Mouse (Mus musculus) midbrain, embryonic 16.5 days (tissue): ENCODE measurements at regions not wholly inside any gene's neighbourhood (a gene's known extent, or its start where the extent isn't known, plus 50 kb on each side); places are given as distances from the start of the nearest gene placed in this dataset.

Experiments used
- ATAC-seq: fragments of 200-750 bp; cut with Nextera tagmentation; 2 replicates; pipeline ENCODE4 v1.8.0; 2017; ENCODE audit warnings: moderate TSS enrichment
- H3K27ac ChIP-seq: fragments of 300-500 bp; sonication (generic); 2 replicates; pipeline ENCODE4 v1.5.1; 2014; ENCODE audit warnings: mild to moderate bottlenecking, low read length, mixed read lengths
- H3K27me3 ChIP-seq: fragments of 300-500 bp; sonication (generic); 2 replicates; pipeline ENCODE4 v1.6.1; 2014; ENCODE audit warnings: low read depth, low read length, mixed read lengths; ENCODE audit not compliant: control insufficient read depth, insufficient read depth
- H3K36me3 ChIP-seq: fragments of 300-500 bp; sonication (generic); 2 replicates; pipeline ENCODE4 v1.6.1; 2014; ENCODE audit warnings: mild to moderate bottlenecking, low read length, moderate library complexity, mixed read lengths; ENCODE audit not compliant: control insufficient read depth, insufficient read depth
- H3K4me1 ChIP-seq: fragments of 300-500 bp; sonication (generic); 2 replicates; pipeline ENCODE4 v1.6.1; 2014; ENCODE audit warnings: mild to moderate bottlenecking, low read length, mixed read lengths; ENCODE audit not compliant: control insufficient read depth, insufficient read depth
- H3K4me2 ChIP-seq: fragments of 300-500 bp; sonication (generic); 2 replicates; pipeline ENCODE4 v1.6.1; 2014; ENCODE audit warnings: mild to moderate bottlenecking, low read length, mixed read lengths
- H3K4me3 ChIP-seq: fragments of 300-500 bp; sonication (generic); 2 replicates; pipeline ENCODE4 v1.5.1; 2014; ENCODE audit warnings: low read depth, mild to moderate bottlenecking, low read length, moderate library complexity, mixed read lengths
- H3K9ac ChIP-seq: fragments of 300-500 bp; sonication (generic); 2 replicates; pipeline ENCODE4 v1.6.1; 2014; ENCODE audit warnings: low read depth, low read length, mixed read lengths
- H3K9me3 ChIP-seq: fragments of 300-500 bp; sonication (generic); replicated peaks from 2 replicates; pipeline ENCODE4 v1.6.1; 2014; ENCODE audit warnings: mild to moderate bottlenecking, low read length, mixed read lengths; ENCODE audit not compliant: control insufficient read depth, poor library complexity, severe bottlenecking
- WGBS: fragments of 180-500 bp; shearing (Covaris S2); extraction: QIAGEN DNeasy Blood & Tissue Kit; methylation state at CpG from one replicate; pipeline ENCODE4 v1.1.7; 2014; 5-methylcytosine and 5-hydroxymethylcytosine counted together

DNA sequence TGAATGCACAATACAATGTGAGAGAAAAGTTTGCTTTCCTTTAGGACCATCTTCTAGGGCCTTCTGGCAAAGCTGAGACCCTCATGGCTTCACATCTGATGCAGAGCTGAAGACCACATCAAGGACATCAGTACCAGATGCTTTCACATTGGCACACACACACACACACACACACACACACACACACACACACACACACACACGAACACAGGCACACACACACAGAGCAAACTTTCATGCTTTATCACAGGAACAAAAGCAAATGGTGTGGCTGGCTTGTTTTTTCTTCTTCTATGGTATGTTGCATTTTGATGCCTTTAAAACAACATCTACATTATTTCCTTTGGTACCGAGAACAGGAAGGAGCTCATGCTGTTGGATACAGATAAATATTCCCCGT, 59.8 kb upstream of the Satb1 start:
- no peak overlapping the region for H3K4me3 ChIP-seq
- H3K4me1 ChIP-seq, result no peaks in the 10 kb centered on the region
- WGBS, result 85% methylated on average over 3 of the region's 3 CpGs
- H3K9me3 ChIP-seq, result no peaks in the 10 kb centered on the region
- no peak overlapping the region for H3K9ac ChIP-seq
- H3K27ac ChIP-seq, result no peak overlapping the region
- H3K27me3 ChIP-seq, result no peaks in the 10 kb centered on the region
- no peak for ATAC-seq
- no peak overlapping the region for H3K4me2 ChIP-seq
- no peaks in the 10 kb centered on the region for H3K36me3 ChIP-seq

DNA sequence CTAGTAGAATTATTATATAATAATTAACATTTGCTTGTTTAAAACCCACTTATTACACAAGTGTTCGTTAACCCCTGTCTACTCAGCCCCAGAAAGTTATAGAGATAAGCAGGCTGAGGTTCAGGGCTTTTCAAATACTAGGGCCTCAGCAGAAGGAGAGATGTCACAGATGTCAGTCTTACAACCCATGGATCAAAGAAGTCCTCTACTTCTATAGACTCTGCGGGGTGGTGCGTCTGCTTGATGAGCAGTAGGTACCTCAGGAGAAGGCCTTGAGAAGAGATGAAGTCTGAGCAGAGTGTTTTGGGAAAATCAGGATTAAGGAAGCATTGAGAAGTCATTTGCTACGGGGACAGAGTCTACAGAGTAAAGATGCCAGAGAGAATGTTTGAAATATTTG, 59.1 kb upstream of the Satb1 start:
- Histone ChIP-seq H3K4me3 (no peak overlapping the region), H3K9me3 (no peaks in the 10 kb centered on the region), H3K9ac (no peak overlapping the region), H3K4me2 (no peak overlapping the region), H3K4me1 (no peaks in the 10 kb centered on the region), H3K27ac (no peak overlapping the region), H3K27me3 (no peaks in the 10 kb centered on the region), H3K36me3 (no peaks in the 10 kb centered on the region)
- no peak for ATAC-seq
- WGBS, result 79% methylated on average over 4 of the region's 4 CpGs
